Mouse (Mus musculus): ENCODE results near the gene Mcur1. TPM values are rescaled to one million over a fixed set of nuclear protein-coding genes. Genes with fewer than 3 reads are reported as not detected.

The Mcur1 gene
- polyA plus RNA-seq, 1 experiment from 2014 or later = 29.1 TPM

DNA sequence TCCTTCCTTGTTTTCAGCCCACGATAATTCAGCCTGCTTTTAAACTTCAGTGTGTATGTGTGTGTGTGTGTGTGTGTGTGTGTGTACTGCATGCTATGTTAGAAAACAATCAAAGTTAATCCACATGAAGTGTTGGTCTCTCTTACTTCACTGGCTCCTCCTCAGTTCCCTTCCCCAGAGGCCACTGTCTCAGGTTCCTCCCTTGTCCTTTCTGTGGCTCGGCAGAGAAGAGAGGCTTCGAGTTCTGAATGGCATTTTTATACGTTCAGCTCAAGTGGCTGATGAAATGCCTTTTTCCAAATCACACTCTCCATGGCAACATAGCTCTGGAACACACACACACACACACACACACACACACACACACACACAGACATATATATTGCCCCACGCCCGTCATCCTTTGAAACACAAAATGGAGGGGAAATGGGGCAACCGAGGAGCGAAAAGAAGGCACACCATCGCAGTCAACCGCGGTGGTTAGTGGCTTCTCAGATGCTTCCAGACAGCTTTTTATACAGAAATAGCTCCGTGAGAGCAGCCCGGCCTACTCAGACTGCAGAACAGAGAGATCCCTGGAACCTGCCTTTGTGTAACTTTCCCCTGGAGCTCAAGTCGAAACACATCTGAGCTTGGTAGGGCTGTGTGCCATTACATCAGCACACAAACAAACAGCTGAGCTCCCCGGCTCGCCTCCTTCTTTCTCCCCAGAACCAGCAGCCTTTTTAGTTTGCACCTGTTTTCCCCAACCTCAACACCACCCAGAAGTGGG is 34.4 kb downstream of the Mcur1 start:
- no peaks in the 10 kb centered on the region for H3K36me3 ChIP-seq (ENCODE audit: inconsistent target)
- 34% methylated on average over 14 of the region's 16 CpGs for WGBS (ENCODE audit: missing documents)
- H3K79me2 ChIP-seq (ENCODE audit: inconsistent target) = no peaks in the 10 kb centered on the region
- peak overlapping the region; percentile 69 for H3K27ac ChIP-seq
- H3K4me3 ChIP-seq (ENCODE audit: inconsistent target) = no peak overlapping the region

DNA sequence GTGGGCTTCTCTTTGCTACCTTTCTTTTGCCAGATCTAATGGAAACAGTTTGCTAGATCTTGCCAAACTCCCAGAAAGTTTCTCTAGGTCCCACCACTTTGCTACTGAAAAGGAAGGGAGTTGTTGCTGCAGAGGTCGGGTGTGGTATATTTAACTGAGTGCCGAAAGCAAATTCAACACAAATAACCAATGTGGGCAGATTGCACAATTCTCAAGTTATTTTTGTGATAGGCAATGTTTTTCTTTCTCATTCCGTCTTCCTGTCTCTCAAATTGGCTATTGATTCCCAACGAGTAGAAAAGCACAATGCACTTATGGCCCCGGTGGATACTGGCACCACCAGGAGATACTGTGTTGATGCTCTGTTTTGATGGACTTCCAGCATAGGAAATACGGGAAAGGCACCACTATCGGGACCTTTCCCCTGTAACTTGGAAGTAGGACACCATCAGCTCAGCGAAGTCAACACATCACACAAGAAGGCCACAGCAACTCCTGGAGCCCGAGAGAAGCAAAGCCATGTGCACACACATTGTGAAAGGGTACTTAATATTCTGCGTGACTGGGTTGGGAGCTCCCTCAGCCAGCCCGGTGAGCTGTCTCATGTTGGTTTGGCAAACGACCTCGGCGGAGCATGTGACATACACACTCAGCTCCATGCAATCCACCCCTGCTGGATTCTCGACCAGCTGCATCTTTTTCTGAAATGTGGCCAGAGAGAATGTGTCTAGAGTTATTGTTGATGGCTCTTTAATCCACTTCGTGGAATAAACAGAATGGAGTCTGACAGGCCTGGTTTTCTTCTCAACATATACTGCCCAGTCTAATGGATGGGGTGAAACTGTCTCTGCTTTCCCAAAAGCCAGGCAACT is 35.3 kb downstream of the Mcur1 start:
- H3K27ac ChIP-seq = peak overlapping the region; percentile 69
- WGBS (ENCODE audit: missing documents) = 8% methylated on average over 16 of the region's 16 CpGs
- H3K36me3 ChIP-seq (ENCODE audit: inconsistent target) = no peaks in the 10 kb centered on the region
- H3K79me2 ChIP-seq (ENCODE audit: inconsistent target) = no peaks in the 10 kb centered on the region
- no peak overlapping the region for H3K4me3 ChIP-seq (ENCODE audit: inconsistent target)

DNA sequence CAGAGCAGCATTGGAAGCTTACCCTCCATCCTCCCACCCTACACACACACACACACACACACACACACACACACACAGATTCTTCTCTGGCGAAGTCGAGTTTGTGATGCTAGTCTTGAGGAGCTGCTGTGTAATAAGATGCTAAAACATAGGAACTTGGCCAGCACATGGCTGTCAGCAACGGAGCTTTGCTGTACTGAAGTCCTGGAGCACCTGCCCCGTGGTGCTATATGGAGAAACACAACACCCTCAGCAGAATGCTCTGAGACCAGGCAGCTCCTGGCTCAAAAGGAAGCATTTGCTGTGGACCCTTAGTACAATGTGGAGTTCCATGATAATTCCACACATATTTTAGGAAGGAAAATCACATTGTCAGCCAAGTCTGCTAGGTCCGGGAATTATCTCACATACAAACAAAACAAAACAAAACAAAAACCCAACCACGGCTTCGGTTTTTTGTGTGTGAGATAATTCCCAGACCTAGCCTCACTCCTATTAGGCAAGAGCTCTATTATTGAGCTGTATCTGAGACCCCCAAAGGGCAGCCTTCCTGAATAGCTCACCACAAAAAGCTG is 36.0 kb downstream of the Mcur1 start:
- no peak overlapping the region for H3K4me3 ChIP-seq (ENCODE audit: inconsistent target)
- WGBS (ENCODE audit: missing documents) = 39% methylated on average over 7 of the region's 7 CpGs
- H3K79me2 ChIP-seq (ENCODE audit: inconsistent target) = no peaks in the 10 kb centered on the region
- no peaks in the 10 kb centered on the region for H3K36me3 ChIP-seq (ENCODE audit: inconsistent target)
- peak overlapping the region; percentile 69 for H3K27ac ChIP-seq

DNA sequence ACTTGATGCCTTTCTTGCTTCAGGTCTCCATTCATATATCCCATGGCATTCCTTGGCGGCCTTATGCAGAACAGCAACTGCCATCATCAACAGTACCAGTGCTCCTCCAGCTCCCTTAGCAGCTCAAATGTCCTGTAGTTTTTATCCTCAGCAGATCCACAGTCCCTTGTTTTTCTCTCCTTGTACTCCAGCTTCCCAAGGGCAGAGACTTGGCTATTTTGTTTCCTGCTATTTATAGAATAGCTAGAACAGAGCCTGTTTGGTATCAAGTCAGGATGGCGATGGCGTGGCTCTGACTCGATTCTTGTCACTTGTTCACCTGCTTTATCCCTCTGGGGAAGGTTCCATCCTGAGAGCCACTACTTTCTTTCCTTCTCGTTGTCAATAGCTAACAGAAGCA is 38.1 kb downstream of the Mcur1 start:
- 96% methylated on average over 5 of the region's 5 CpGs for WGBS (ENCODE audit: missing documents)
- Histone ChIP-seq H3K79me2 (ENCODE audit: inconsistent target) (no peaks in the 10 kb centered on the region), H3K27ac (no peak overlapping the region), H3K36me3 (ENCODE audit: inconsistent target) (no peaks in the 10 kb centered on the region), H3K4me3 (ENCODE audit: inconsistent target) (no peak overlapping the region)

DNA sequence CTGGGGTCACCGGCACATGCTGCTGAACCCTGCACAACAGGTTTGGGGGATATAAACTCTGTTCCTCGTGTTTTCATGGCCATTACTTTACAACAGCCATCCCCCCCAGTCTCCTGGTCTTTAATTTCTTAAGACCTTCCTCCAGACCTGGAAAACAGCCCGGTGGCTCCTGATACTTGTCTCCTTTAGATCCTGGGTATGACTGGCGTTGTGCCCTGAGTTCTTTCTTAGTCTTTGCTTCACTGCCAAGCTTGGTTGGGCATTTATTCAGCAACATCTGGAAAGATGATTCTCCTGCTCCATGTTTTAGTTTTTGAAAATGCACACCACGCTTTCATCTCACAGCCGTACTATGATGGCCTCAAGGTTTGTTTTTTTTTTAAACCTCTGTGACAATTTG is 40.7 kb downstream of the Mcur1 start:
- no peaks in the 10 kb centered on the region for H3K36me3 ChIP-seq (ENCODE audit: inconsistent target)
- no peak overlapping the region for H3K27ac ChIP-seq
- no peaks in the 10 kb centered on the region for H3K79me2 ChIP-seq (ENCODE audit: inconsistent target)
- 88% methylated on average over 6 of the region's 6 CpGs for WGBS (ENCODE audit: missing documents)
- no peak overlapping the region for H3K4me3 ChIP-seq (ENCODE audit: inconsistent target)

DNA sequence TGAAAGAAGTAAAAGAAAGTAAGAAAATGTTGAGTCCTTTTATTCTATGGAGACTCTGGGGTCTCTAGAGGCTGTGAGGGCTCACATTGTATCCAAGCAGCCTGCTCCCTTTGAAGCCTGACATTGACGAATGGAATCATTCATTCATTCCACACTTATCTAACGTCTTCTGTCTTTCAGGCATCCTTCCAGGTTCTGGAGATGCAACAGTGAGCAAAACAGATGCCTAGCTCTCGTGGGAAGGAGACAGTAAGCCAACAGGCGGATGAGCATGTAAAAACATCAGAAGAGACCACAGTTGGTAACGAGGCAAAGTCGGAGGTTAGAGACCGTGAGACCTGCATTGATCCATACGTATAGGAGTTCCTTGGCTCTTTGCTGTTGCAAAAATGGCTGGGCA is 42.6 kb downstream of the Mcur1 start:
- no peaks in the 10 kb centered on the region for H3K79me2 ChIP-seq (ENCODE audit: inconsistent target)
- no peak overlapping the region for H3K4me3 ChIP-seq (ENCODE audit: inconsistent target)
- WGBS (ENCODE audit: missing documents) = 89% methylated on average over 8 of the region's 8 CpGs
- no peaks in the 10 kb centered on the region for H3K36me3 ChIP-seq (ENCODE audit: inconsistent target)
- H3K27ac ChIP-seq = no peak overlapping the region

DNA sequence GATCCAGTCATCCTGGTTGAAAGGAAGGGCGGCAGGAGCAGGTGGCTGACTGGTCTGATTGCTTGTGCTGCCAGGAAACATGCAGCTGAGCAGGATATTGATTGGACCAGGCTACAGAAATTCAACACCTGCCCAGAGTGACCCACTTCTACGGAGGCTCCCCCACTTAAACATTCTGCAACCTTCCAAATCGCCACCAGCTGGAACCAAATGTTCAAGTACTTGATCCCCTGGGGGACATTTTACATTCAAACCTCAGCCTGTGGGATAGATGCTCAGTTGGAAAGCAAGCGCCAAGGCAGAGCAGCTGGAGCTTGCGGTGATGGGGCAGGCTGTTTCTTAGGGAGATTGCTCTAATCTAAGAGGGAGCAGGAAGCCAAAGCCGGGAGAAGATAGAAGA is 43.1 kb downstream of the Mcur1 start:
- Histone ChIP-seq H3K79me2 (ENCODE audit: inconsistent target) (no peaks in the 10 kb centered on the region), H3K27ac (no peak overlapping the region), H3K4me3 (ENCODE audit: inconsistent target) (no peak overlapping the region), H3K36me3 (ENCODE audit: inconsistent target) (no peaks in the 10 kb centered on the region)
- 90% methylated on average over 6 of the region's 6 CpGs for WGBS (ENCODE audit: missing documents)

DNA sequence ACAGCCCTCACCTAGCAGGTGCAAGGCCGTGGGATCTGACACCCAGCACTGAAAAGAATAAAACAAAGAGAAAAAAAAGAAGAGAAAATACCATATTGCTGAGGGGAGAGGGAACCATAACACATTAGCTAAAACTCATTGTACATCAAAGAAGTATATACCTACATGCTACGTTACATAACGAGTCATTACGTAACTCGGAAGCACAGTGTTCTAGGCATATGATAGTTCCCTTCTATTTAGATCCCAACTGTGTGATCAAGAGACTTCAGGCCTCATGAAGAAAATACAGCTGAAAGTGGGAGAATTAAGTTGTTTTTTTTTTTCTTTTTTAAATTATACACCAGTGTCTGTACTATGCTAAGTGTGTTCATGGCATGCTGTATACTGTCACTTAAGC is 43.9 kb downstream of the Mcur1 start:
- no peak overlapping the region for H3K27ac ChIP-seq
- no peak overlapping the region for H3K4me3 ChIP-seq (ENCODE audit: inconsistent target)
- 58% methylated on average over 5 of the region's 5 CpGs for WGBS (ENCODE audit: missing documents)
- no peaks in the 10 kb centered on the region for H3K79me2 ChIP-seq (ENCODE audit: inconsistent target)
- no peaks in the 10 kb centered on the region for H3K36me3 ChIP-seq (ENCODE audit: inconsistent target)

DNA sequence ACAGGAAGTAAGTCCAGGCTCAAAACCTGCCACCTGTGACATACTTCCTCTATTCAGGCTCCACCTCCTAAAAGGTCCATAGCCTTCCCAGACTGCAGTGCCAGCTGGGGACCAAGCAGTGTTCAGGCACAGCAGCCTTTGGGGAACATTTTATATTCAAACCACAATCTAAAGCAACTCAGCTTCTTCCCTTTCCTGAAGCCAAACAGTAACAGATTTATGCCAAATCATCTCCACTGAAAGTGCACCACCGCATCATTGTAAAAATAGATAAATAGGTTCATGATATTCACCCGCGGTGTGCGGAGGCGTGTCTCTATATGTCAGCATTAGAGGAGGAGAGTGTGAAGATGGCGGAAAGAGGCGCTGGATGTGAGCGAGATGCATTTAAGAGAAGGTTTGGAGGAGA is 45.0 kb downstream of the Mcur1 start:
- Histone ChIP-seq H3K36me3 (ENCODE audit: inconsistent target) (no peaks in the 10 kb centered on the region), H3K4me3 (ENCODE audit: inconsistent target) (no peak overlapping the region), H3K27ac (no peak overlapping the region), H3K79me2 (ENCODE audit: inconsistent target) (no peaks in the 10 kb centered on the region)
- WGBS (ENCODE audit: missing documents) = 25% methylated on average over 8 of the region's 8 CpGs

DNA sequence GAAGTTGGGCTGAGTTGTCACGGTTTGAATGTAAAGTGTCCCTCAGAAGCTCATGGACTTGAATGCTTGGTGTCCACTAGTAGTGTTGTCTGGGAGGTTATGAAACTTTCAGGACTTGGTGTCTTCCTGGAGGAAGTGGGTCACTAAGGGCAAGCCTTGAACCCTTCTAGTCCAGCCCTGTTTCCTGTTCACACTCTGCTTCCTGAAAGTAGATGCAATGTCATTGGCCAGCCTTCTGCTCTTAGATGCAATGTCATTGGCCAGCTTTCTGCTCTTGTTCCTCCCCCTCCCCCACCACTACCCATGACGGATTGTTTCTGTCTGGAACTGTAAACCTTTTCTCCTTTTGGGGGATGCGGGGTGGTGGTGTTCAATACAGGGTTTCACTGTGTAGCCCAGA is 47.3 kb downstream of the Mcur1 start:
- 93% methylated on average over 3 of the region's 3 CpGs for WGBS (ENCODE audit: missing documents)
- Histone ChIP-seq H3K36me3 (ENCODE audit: inconsistent target) (no peaks in the 10 kb centered on the region), H3K4me3 (ENCODE audit: inconsistent target) (no peak overlapping the region), H3K79me2 (ENCODE audit: inconsistent target) (no peaks in the 10 kb centered on the region), H3K27ac (no peak overlapping the region)

DNA sequence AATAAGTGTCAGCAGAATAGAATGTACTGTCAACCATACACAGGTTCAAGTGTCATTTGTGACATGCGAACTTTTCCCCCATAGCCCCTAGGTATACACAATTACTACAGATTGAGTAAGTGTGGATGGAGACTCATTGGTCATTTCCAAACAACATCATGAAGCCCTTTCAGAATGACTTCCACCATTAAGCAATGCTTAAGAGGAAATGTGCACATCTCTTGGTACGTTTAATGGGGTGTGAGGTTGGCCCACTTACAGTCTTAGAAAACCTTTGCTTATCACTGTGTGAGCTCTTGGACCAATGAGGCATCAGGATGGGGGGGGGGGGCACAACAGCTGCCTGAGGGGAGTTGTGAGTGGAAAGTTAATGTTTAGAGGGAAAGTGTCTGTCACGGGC is 54.2 kb downstream of the Mcur1 start:
- Histone ChIP-seq H3K79me2 (ENCODE audit: inconsistent target) (no peaks in the 10 kb centered on the region), H3K4me3 (ENCODE audit: inconsistent target) (no peak overlapping the region), H3K36me3 (ENCODE audit: inconsistent target) (no peaks in the 10 kb centered on the region), H3K27ac (no peak overlapping the region)
- 64% methylated on average over 3 of the region's 3 CpGs for WGBS (ENCODE audit: missing documents)

DNA sequence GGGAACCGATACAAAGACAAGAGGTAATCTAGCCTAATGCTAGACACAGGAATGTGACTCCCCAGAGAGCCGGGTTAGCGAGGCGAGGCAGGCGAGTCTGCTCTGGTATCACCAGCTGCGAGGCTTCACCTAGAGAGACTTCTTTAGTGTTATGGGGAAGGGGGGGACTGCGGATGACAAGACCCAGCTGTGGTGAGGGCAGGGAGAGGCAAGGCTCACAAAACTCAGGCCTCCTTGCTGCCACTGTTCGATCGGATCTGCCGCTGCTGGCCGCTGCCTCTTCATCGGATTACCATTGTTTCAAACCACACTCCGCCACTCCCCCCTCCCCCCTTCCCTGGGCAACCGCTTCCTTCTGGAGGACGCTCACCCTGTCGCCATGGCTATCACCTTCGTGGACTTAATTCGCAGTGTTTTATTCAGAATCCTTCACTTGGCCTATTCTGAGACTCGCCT is 56.6 kb downstream of the Mcur1 start:
- no peak overlapping the region for H3K4me3 ChIP-seq (ENCODE audit: inconsistent target)
- no peak overlapping the region for H3K27ac ChIP-seq
- H3K79me2 ChIP-seq (ENCODE audit: inconsistent target) = no peaks in the 10 kb centered on the region
- 22% methylated on average over 19 of the region's 19 CpGs for WGBS (ENCODE audit: missing documents)
- no peaks in the 10 kb centered on the region for H3K36me3 ChIP-seq (ENCODE audit: inconsistent target)

DNA sequence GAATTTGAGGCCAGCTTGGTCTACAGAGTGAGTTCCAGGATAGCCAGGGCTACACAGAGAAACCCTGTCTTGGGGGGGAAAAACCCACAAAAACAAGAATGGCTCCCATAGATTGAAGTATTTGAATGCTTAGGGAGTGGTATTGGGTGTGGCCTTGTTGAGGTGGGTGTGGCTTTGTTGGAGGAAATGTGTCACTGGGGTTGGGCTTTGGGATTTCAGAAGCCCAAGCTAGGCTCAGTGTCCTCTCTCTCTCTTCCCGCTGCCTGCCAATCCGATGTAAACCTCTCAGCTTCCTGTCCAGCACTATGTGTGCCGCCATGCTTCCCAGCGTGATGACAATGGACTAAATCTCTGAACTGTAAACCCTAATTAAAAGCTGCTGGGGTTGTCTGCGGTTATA is 58.4 kb downstream of the Mcur1 start:
- Histone ChIP-seq H3K36me3 (ENCODE audit: inconsistent target) (no peaks in the 10 kb centered on the region), H3K79me2 (ENCODE audit: inconsistent target) (no peaks in the 10 kb centered on the region), H3K27ac (no peak overlapping the region), H3K4me3 (ENCODE audit: inconsistent target) (no peak overlapping the region)
- 93% methylated on average over 3 of the region's 5 CpGs for WGBS (ENCODE audit: missing documents)

DNA sequence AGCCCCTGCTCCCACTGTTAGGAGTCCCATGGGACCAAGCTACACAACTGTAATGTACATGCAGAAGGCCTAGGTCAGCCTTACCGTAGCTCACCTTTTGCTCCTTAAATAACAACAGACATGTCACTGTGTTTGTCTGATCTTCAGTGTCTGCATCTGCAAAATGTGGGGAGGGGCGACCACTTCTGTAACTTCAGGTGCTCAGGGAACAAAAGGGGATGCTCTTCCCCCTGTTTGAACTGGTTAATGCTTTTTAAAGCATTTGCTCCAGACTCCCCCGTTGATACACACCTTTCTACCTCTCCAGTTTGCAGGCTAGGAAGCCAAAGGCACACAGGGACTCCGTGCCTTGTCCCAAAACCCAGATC is 59.5 kb downstream of the Mcur1 start:
- Histone ChIP-seq H3K36me3 (ENCODE audit: inconsistent target) (no peaks in the 10 kb centered on the region), H3K79me2 (ENCODE audit: inconsistent target) (no peaks in the 10 kb centered on the region), H3K4me3 (ENCODE audit: inconsistent target) (no peak overlapping the region), H3K27ac (no peak overlapping the region)
- WGBS (ENCODE audit: missing documents) = 100% methylated on average over 4 of the region's 4 CpGs

Measured in macrophage (primary cell).